Mouse (Mus musculus) R1 (cell line): Measurements from ENCODE around the gene Ralgapa2.

Source experiments
- DNase-seq: peaks from one replicate; pipeline ENCODE4 v3.0.0-alpha.2; 2018; ENCODE audit warnings: low read depth, low spot score

Ralgapa2 gene

GRCm38 (mm10) chr2:146222279-146223175 is 289.6 kb downstream of the Ralgapa2 start:
- peak; percentile 34 for DNase-seq

GRCm38 (mm10) chr2:146221929-146222278 is 290.2 kb downstream of the Ralgapa2 start:
- peak; percentile 68 for DNase-seq

- DNase-seq, result peak; percentile 86
Observed at GRCm38 (mm10) chr2:146221076-146221928, 290.8 kb downstream of the Ralgapa2 start, which contains the start of gene Insm1. TSS of gene Insm1 (plus strand) at chr2:146221921.

GRCm38 (mm10) chr2:146220591-146221075 is 291.5 kb downstream of the Ralgapa2 start:
- no peak for DNase-seq

GRCm38 (mm10) chr2:146219791-146220190 is 292.4 kb downstream of the Ralgapa2 start:
- no peak for DNase-seq

- DNase-seq, result peak; percentile 25
Observed at GRCm38 (mm10) chr2:146218881-146219535, 293.1 kb downstream of the Ralgapa2 start.

- peak; percentile 46 for DNase-seq
Observed at GRCm38 (mm10) chr2:146218161-146218691, 293.9 kb downstream of the Ralgapa2 start.

GRCm38 (mm10) chr2:146217227-146217980 is 294.7 kb downstream of the Ralgapa2 start:
- peak; percentile 17 for DNase-seq

- DNase-seq, result no peak
Observed at GRCm38 (mm10) chr2:146216111-146217064, 295.8 kb downstream of the Ralgapa2 start.

- peak; percentile 83 for DNase-seq
Observed at GRCm38 (mm10) chr2:146214715-146215114, 297.4 kb downstream of the Ralgapa2 start.

- DNase-seq, result no peak
Observed at GRCm38 (mm10) chr2:146210968-146211367, 301.2 kb downstream of the Ralgapa2 start.

- DNase-seq, result no peak
Observed at GRCm38 (mm10) chr2:146197947-146198346, 314.2 kb downstream of the Ralgapa2 start.

GRCm38 (mm10) chr2:146196126-146196525 is 316.0 kb downstream of the Ralgapa2 start:
- no peak for DNase-seq
